Mouse (Mus musculus) liver, embryonic 16.5 days (tissue): ENCODE results near the gene Mmab. TPM values are rescaled to one million over a fixed set of nuclear protein-coding genes. Genes with fewer than 3 reads are reported as not detected.

Experiments
- ATAC-seq: fragments of 200-750 bp; cut with Nextera tagmentation; 2 replicates; pipeline ENCODE4 v1.8.0; 2017; ENCODE audit warnings: low read depth, mild to moderate bottlenecking, moderate number of reproducible peaks, moderate library complexity
- H3K27ac ChIP-seq: fragments of 300-500 bp; sonication (generic); 2 replicates; pipeline ENCODE4 v1.5.1; 2014; ENCODE audit warnings: mild to moderate bottlenecking, low read length
- H3K27me3 ChIP-seq: fragments of 300-500 bp; sonication (generic); 2 replicates; pipeline ENCODE4 v1.6.1; 2014; ENCODE audit warnings: low read depth, low read length, mixed read lengths; ENCODE audit not compliant: control insufficient read depth, insufficient read depth
- H3K36me3 ChIP-seq: fragments of 300-500 bp; sonication (generic); 2 replicates; pipeline ENCODE4 v1.6.1; 2014; ENCODE audit warnings: mild to moderate bottlenecking; ENCODE audit not compliant: control insufficient read depth, insufficient read depth
- H3K4me1 ChIP-seq: fragments of 300-500 bp; sonication (generic); 2 replicates; pipeline ENCODE4 v1.6.1; 2014; ENCODE audit warnings: low read depth, low read length, mixed read lengths; ENCODE audit not compliant: control insufficient read depth
- H3K4me2 ChIP-seq: fragments of 300-500 bp; sonication (generic); 2 replicates; pipeline ENCODE4 v1.6.1; 2014; ENCODE audit warnings: low read depth, low read length, mixed read lengths
- H3K4me3 ChIP-seq: fragments of 300-500 bp; sonication (generic); 2 replicates; pipeline ENCODE4 v1.5.1; 2014; ENCODE audit warnings: low read depth, mild to moderate bottlenecking, low read length
- H3K9ac ChIP-seq: fragments of 300-500 bp; sonication (generic); 2 replicates; pipeline ENCODE4 v1.6.1; 2014; ENCODE audit warnings: low read depth, low read length
- H3K9me3 ChIP-seq: fragments of 300-500 bp; sonication (generic); replicated peaks from 2 replicates; pipeline ENCODE4 v1.6.1; 2016; ENCODE audit warnings: low read length; ENCODE audit not compliant: control insufficient read depth
- WGBS: fragments of 180-500 bp; shearing (Covaris S2); extraction: QIAGEN DNeasy Blood & Tissue Kit; methylation state at CpG from one replicate; pipeline ENCODE4 v1.1.7; 2014; ENCODE audit not compliant: insufficient replicate concordance; 5-methylcytosine and 5-hydroxymethylcytosine counted together
- polyA plus RNA-seq: library from polyadenylated mRNA; unstranded; fragments of >200 nt; fragmentation: Nextera tagmentation; extraction: Ambion mirVana; gene quantifications from 2 replicates; pipeline ENCODE4 v1.2.1, GENCODE M21; 2015

Gene Mmab
- polyA plus RNA-seq, 1 experiment from 2014 or later = 10.8 TPM

DNA sequence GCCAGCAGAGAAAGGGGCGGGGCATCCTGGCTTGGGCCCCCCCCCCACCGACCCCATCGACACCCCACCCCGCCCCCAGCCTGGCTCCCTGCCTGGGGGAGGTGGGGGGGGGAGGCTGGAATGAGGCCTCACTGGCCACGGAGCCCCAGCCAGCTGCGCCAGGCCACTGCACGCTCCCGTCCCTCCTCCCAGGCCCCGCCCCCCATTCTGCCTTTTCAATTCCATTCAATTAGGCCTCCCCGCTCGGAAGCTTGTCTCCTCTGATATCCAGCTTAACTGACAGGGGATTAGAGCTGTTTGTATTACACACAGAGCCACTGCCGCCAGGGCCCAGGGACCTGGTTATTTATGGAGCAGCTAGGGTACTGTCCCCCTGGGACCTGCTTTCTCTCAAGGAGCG is 23.6 kb upstream of the Mmab start:
- Histone ChIP-seq H3K9ac (no peak overlapping the region), H3K27me3 (no peaks in the 10 kb centered on the region), H3K4me3 (no peak overlapping the region), H3K4me1 (no peaks in the 10 kb centered on the region), H3K4me2 (peak overlapping the region; percentile 49), H3K27ac (no peak overlapping the region), H3K36me3 (no peaks in the 10 kb centered on the region), H3K9me3 (no peaks in the 10 kb centered on the region)
- 7% methylated on average over 11 of the region's 13 CpGs for WGBS
- ATAC-seq = no peak

DNA sequence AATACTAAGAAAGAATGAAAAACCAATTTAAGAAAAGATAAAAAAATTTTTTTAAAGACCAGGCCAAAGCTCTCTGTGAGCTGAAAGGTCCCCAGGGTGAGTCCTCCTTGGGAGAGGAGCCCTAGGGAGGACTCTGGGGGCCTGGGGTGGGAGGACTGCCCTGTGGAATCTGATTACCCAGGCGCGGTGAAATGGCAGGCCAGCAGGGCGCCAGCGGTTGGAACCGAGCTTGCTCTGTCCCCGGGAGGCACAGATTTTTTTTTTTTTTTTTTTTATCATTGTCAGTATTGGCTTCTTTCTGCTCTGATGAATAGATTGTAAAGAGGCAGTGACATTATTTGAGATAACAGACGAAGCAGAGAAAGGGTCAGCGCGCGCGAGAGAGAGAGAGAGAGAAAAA is 23.2 kb upstream of the Mmab start:
- H3K27ac ChIP-seq = no peak overlapping the region
- peak overlapping the region; percentile 49 for H3K4me2 ChIP-seq
- H3K36me3 ChIP-seq = no peaks in the 10 kb centered on the region
- no peak overlapping the region for H3K9ac ChIP-seq
- H3K4me1 ChIP-seq = no peaks in the 10 kb centered on the region
- H3K4me3 ChIP-seq = no peak overlapping the region
- 5% methylated on average over 11 of the region's 11 CpGs for WGBS
- ATAC-seq = no peak
- H3K9me3 ChIP-seq = no peaks in the 10 kb centered on the region
- H3K27me3 ChIP-seq = no peaks in the 10 kb centered on the region

DNA sequence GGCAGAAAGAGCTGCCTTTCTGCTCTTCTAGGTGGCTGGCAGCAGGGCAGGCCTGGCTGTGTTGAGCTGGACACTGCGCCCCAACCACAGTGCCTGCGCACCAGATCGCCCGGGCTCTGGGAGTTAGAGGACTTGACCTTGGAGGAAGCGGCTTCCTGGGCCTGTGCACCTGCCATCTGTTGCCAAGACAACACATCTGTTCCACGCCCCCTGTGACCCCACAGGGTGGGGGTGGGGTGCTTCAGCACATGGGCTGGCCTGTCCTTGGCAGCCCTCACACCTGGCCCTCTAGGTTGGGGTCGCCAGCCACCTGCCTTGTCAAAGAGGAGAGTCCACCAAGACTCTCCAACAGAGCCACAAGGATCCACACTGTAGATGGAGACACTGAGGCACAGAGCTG is 21.8 kb upstream of the Mmab start:
- H3K9me3 ChIP-seq = no peaks in the 10 kb centered on the region
- no peak for ATAC-seq
- H3K9ac ChIP-seq = no peak overlapping the region
- H3K27ac ChIP-seq = no peak overlapping the region
- H3K4me2 ChIP-seq = no peak overlapping the region
- no peaks in the 10 kb centered on the region for H3K36me3 ChIP-seq
- no peaks in the 10 kb centered on the region for H3K4me1 ChIP-seq
- no peaks in the 10 kb centered on the region for H3K27me3 ChIP-seq
- H3K4me3 ChIP-seq = no peak overlapping the region
- 75% methylated on average over 7 of the region's 7 CpGs for WGBS

DNA sequence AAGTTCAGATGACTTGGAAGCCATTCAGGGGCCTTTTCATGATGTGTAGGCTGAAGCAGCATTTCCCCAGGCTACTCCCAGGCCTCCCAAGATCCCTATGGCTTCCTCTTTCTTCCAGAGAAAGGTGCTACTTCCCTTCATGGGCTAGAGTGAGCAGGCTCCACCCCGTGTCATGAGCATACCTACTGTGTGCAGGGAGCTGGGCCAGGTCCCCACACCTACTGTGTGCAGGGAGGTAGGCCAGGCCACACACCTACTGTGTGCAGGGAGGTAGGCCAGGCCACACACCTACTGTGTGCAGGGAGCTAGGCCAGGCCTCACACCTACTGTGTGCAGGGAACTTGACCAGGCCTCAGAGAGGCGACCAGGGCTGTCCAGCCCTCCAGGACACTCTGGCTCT is 20.7 kb upstream of the Mmab start:
- H3K4me1 ChIP-seq = no peaks in the 10 kb centered on the region
- whole genome bisulfite sequencing = 59% methylated on average over 2 of the region's 2 CpGs
- no peak overlapping the region for H3K4me2 ChIP-seq
- ATAC-seq = no peak
- H3K9ac ChIP-seq = no peak overlapping the region
- no peak overlapping the region for H3K27ac ChIP-seq
- no peaks in the 10 kb centered on the region for H3K36me3 ChIP-seq
- no peaks in the 10 kb centered on the region for H3K9me3 ChIP-seq
- no peaks in the 10 kb centered on the region for H3K27me3 ChIP-seq
- H3K4me3 ChIP-seq = no peak overlapping the region

DNA sequence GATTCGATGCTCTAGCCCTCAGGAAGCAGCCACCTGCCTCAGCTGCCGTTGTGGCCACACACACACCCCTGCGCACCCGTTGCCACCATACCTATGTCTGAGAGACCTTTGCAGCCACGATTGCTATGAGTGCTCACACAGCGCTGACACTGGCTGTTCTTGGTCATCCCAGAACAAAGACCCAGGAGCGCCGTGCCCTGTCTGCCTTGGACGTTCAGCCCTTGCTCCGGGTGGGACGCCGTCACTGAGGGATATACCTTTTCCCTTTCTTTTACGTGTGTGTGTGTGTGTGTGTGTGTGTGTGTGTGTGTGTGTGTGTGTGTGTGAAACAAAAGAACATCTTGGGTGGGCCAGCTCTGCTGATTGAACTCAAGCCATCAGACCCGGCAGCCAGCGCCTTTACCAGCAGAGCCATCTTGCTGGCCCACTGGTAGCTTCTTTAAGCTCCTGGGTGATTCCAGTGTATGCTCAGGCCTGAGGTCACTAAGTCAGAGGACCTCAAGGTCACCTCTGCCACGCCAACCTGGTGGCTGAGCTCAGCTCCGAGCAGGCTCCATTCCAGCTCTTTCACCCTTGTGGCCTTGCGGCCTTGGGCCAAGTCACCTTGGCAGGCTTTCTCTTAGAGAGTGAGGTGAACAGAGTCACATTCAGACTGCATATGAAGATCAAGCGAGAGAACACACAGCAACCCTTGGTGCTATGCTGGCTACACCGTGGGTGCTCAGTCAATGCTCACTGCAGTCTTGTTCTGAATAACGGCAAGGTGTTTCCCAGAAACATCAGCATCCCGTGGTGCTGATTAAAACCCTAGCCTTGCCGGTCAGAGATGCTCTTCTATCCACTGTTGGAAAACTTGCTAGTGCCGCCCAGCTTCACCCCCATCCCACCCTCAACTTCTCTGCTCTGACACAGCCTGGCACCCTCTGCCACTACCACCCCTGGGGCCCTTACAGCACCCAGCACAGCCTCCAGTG is 18.5 kb upstream of the Mmab start:
- H3K4me2 ChIP-seq = no peak overlapping the region
- H3K4me1 ChIP-seq = no peaks in the 10 kb centered on the region
- H3K27ac ChIP-seq = no peak overlapping the region
- WGBS = 68% methylated on average over 24 of the region's 24 CpGs
- ATAC-seq = no peak
- no peak overlapping the region for H3K4me3 ChIP-seq
- no peak overlapping the region for H3K9ac ChIP-seq
- H3K9me3 ChIP-seq = no peaks in the 10 kb centered on the region
- H3K36me3 ChIP-seq = no peaks in the 10 kb centered on the region
- H3K27me3 ChIP-seq = no peaks in the 10 kb centered on the region

DNA sequence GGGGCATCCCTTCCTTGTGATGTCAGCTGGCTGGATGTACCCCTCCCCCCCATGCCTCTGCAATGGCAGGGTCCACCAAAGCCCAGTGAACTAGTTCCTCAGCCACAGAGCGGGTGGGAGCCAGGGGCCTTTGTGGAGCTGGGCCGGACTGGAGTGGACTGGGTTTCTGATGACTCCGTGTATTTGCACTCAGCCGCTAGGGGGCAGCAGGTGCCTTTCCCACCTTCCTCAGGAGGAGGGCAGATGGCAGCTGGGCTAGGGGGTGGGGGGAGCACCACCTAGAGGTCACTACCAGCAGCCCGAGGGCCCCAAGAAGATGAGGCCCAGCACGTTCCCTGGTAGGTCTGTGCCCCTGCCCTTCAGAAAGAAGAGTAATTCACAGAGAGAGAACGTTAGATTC is 17.4 kb upstream of the Mmab start:
- Histone ChIP-seq H3K9me3 (no peaks in the 10 kb centered on the region), H3K9ac (no peak overlapping the region), H3K4me1 (no peaks in the 10 kb centered on the region), H3K36me3 (no peaks in the 10 kb centered on the region), H3K27ac (no peak overlapping the region), H3K27me3 (no peaks in the 10 kb centered on the region), H3K4me2 (no peak overlapping the region), H3K4me3 (no peak overlapping the region)
- WGBS = 3% methylated on average over 7 of the region's 7 CpGs
- ATAC-seq = peak; percentile 57; the same call in 1 of the 2 replicates

DNA sequence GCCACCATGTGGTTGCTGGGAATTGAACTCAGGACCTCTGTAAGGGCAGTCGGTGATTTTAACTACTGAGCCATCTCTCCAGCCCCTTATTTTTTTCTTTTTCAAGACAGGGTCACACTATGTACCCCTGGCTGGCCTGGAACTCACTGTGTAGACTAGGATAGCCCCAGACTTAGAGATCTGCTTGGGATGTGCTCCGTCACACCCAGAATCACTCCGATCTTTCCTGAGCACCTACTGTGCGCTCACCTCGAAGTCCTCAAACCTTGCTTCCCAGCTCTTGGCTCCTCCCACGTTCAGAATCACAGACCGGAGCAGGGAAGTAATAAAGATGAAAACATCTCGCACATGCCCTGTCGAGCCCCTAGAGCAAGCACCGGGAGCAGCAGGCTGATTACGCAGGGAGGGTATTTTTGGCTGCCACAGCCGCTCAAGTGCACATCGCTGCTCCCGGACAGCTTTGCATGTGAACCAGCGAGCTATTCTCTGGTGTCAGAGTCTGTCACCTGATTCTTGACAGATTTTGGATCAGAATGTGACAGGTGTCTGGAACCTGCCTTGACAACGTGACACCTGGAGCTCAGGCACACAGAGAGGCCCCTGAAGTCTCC is 13.2 kb upstream of the Mmab start:
- ATAC-seq = no peak
- H3K4me1 ChIP-seq = no peaks in the 10 kb centered on the region
- no peaks in the 10 kb centered on the region; the same call in 1 of the 2 replicates for H3K36me3 ChIP-seq
- no peaks in the 10 kb centered on the region for H3K9me3 ChIP-seq
- no peak overlapping the region for H3K4me2 ChIP-seq
- no peak overlapping the region for H3K27ac ChIP-seq
- H3K4me3 ChIP-seq = no peak overlapping the region
- no peaks in the 10 kb centered on the region for H3K27me3 ChIP-seq
- WGBS = 69% methylated on average over 16 of the region's 16 CpGs
- H3K9ac ChIP-seq = no peak overlapping the region

DNA sequence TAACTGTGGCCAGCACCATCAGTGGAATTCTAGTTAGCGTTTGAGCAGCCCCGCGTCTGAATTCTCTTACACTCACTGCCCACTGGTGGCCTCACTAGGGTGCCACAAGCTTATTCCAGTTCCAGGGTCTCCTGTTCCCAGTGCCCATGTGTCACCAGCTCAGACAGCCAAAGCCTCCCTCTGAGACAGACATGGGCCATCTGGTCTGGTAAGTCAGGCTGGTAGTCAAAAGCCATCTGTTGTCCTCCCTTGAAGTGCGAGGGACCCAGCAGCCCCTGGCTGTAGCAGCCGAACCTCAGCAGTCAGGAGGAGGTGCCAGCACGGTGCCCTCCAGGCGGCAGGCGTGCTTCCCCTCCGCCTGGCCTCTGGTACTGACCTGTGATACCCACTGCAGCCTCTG is 12.4 kb upstream of the Mmab start:
- H3K4me3 ChIP-seq = no peak overlapping the region
- no peak for ATAC-seq
- WGBS = 72% methylated on average over 9 of the region's 9 CpGs
- no peaks in the 10 kb centered on the region for H3K27me3 ChIP-seq
- H3K9me3 ChIP-seq = no peaks in the 10 kb centered on the region
- no peaks in the 10 kb centered on the region for H3K4me1 ChIP-seq
- no peak overlapping the region for H3K9ac ChIP-seq
- no peak overlapping the region for H3K4me2 ChIP-seq
- no peak overlapping the region for H3K27ac ChIP-seq
- H3K36me3 ChIP-seq = no peaks in the 10 kb centered on the region; the same call in 1 of the 2 replicates

DNA sequence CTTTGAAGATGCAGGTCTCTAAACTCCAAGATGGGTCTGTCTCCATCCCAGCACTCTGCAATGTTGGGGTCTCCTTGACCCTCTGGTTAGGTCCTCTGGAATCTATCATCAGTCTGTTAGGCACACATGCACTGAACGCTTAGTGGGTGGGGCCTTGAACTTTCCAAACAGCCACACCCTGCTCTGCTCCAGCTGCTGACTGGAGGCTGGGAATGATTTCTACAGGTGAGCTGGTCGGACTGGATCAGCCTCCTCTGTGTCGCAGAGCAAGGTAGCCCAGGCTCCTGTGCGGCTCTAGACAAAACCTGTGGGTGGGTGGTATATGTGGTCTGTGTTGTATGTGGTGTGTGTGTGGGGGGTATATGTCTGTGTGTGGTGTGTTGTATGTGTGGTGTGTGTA is 5.2 kb upstream of the Mmab start:
- H3K9me3 ChIP-seq = no peaks in the 10 kb centered on the region
- no peak overlapping the region for H3K9ac ChIP-seq
- peaks cover 6% of the 10 kb centered on the region for H3K4me1 ChIP-seq
- no peaks in the 10 kb centered on the region for H3K27me3 ChIP-seq
- no peak for ATAC-seq
- WGBS = 60% methylated on average over 4 of the region's 4 CpGs
- H3K36me3 ChIP-seq = no peaks in the 10 kb centered on the region; the same call in 1 of the 2 replicates
- no peak overlapping the region for H3K4me3 ChIP-seq
- H3K27ac ChIP-seq = no peak overlapping the region
- H3K4me2 ChIP-seq = no peak overlapping the region
